Mouse (Mus musculus) A20 (cell line): ENCODE measurements around the gene Ppp1r8.

Experiments used
- DNase-seq: peaks from one replicate; pipeline ENCODE4 v3.0.0-alpha.2; 2011; ENCODE audit warnings: low read depth, low spot score

Gene Ppp1r8

DNA sequence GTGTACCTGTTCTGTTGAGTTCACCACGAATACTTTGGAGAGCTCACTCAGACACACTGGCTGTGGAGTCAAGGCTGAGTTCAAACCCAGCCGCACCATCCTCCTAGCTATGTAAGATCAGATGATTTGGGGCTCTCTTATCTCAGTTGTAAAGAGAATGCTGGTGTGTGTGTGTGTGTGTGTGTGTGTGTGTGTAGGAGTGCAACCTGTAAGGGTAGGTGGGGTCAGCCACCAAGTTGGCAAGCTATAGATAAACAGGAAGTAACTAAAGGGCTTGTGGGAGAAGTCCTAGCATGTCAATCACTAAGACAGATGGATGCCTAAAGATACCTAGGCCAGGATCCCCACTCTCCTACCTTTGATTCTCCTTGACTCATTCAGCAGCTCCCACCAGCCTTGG, 59.2 kb downstream of the Ppp1r8 start:
- DNase-seq, result no peak

- DNase-seq, result peak; percentile 78
Observed at GRCm38 (mm10) chr4:132780288-132780687, 62.7 kb downstream of the Ppp1r8 start.

DNA sequence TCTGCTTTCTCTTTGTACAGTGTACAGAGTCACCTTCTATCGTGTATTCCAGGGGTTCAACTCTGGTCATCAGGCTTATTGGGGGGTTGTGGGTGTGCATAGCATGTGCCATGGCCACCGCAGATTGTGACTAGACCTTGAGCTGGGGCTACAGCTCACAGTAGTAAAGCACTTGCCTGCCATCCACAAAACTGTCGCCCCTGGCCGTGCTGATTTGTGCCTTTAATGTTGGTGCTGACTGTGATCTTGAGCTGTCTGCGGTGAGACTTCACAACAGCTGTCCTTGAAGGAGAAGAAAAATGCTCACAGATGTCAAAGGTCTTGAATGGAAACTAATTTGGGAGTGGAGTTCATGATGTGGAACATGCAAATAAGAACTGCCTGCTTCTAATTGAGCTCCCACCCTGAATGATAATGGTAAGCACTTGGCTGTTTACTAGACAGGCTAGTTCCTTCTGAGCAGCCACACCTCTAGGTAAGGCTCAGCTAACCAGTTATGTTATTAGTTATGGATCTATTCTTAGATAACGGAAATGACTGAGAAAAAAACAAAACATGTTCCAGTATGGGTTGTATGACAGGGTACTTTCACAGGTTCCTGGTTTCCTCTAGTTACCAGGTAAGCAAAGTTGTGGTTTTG, 64.3 kb downstream of the Ppp1r8 start:
- peak; percentile 89 for DNase-seq
